Mouse (Mus musculus) E14TG2a.4 (cell line): ENCODE measurements around the gene Trappc11.
"Not testable (repeated sequence)": the region's sequence is repeated elsewhere in the genome, so short reads cannot be mapped to it uniquely, and the experiment has no call there.

Source experiments
- H3K27me3 ChIP-seq: 2 replicates; pipeline ENCODE4 v1.6.1; 2014; ENCODE audit warnings: low read length, control low read depth; ENCODE audit not compliant: insufficient read depth
- H3K36me3 ChIP-seq: 2 replicates; pipeline ENCODE4 v1.6.1; 2014; ENCODE audit warnings: low read length, control low read depth; ENCODE audit not compliant: insufficient read depth
- H3K4me1 ChIP-seq: replicated peaks from 2 replicates; pipeline ENCODE4 v1.6.1; 2014; ENCODE audit warnings: low read depth, low read length, control low read depth
- H3K4me3 ChIP-seq: replicated peaks from 2 replicates; pipeline ENCODE4 v1.5.1; 2014; ENCODE audit warnings: mild to moderate bottlenecking, low read length
- H3K9me3 ChIP-seq: 2 replicates; pipeline ENCODE4 v1.6.1; 2014; ENCODE audit warnings: low read length, control low read depth
- CTCF ChIP-seq: conservative IDR thresholded peaks from 2 replicates; pipeline ENCODE4 v1.5.1; 2014; ENCODE audit warnings: low read length
- NANOG ChIP-seq: IDR thresholded peaks from 2 replicates; pipeline ENCODE4 v1.6.1; 2014; ENCODE audit warnings: borderline replicate concordance, low read length, mixed read lengths
- POU5F1 ChIP-seq: IDR thresholded peaks from 2 replicates; pipeline ENCODE4 v1.6.1; 2014; ENCODE audit warnings: low read length, borderline replicate concordance

Gene Trappc11

GRCm38 (mm10) chr8:47461650-47462049 lies 71.6 kb downstream of the Trappc11 start:
- H3K4me3 ChIP-seq = no peak overlapping the region
- TF ChIP-seq POU5F1 (no peak), CTCF (no peak), NANOG (no peak)
- peaks cover 42% of the 10 kb centered on the region for H3K9me3 ChIP-seq
- no peaks in the 10 kb centered on the region for H3K36me3 ChIP-seq
- H3K27me3 ChIP-seq = no peaks in the 10 kb centered on the region
- H3K4me1 ChIP-seq = peaks cover 6% of the 10 kb centered on the region; the same call in 1 of the 2 replicates

GRCm38 (mm10) chr8:47459216-47459749 lies 74.0 kb downstream of the Trappc11 start:
- H3K9me3 ChIP-seq = peaks cover 66% of the 10 kb centered on the region
- H3K27me3 ChIP-seq = no peaks in the 10 kb centered on the region
- no peaks in the 10 kb centered on the region for H3K36me3 ChIP-seq
- H3K4me3 ChIP-seq = no peak overlapping the region
- peaks cover 6% of the 10 kb centered on the region; the same call in 1 of the 2 replicates for H3K4me1 ChIP-seq
- no peak for TF ChIP-seq NANOG
- no peak for TF ChIP-seq POU5F1
- no peak for TF ChIP-seq CTCF

- H3K4me1 ChIP-seq = peaks cover 6% of the 10 kb centered on the region; the same call in 1 of the 2 replicates
- H3K4me3 ChIP-seq = no peak overlapping the region
- no peaks in the 10 kb centered on the region for H3K36me3 ChIP-seq
- TF ChIP-seq CTCF (no peak), NANOG (no peak), POU5F1 (no peak)
- H3K27me3 ChIP-seq = no peaks in the 10 kb centered on the region
- peaks cover 66% of the 10 kb centered on the region for H3K9me3 ChIP-seq
These were observed 74.7 kb downstream of the Trappc11 start for GRCm38 (mm10) chr8:47458591-47458990.

GRCm38 (mm10) chr8:47449211-47449610 lies 84.1 kb downstream of the Trappc11 start:
- not testable (repeated sequence) for H3K4me1 ChIP-seq, H3K4me3 ChIP-seq, H3K36me3 ChIP-seq, H3K27me3 ChIP-seq
- H3K9me3 ChIP-seq = peaks cover 72% of the 10 kb centered on the region

- TF ChIP-seq NANOG (no peak), CTCF (no peak), POU5F1 (no peak)
- no peaks in the 10 kb centered on the region; the same call in 1 of the 2 replicates for H3K36me3 ChIP-seq
- no peaks in the 10 kb centered on the region for H3K4me1 ChIP-seq
- peaks cover 65% of the 10 kb centered on the region for H3K9me3 ChIP-seq
- H3K4me3 ChIP-seq = no peak within 1 kb of the TSS
- H3K27me3 ChIP-seq = no peaks in the 10 kb centered on the region
These were observed 86.8 kb downstream of the Trappc11 start, which contains the start of gene Stox2 for GRCm38 (mm10) chr8:47446312-47447046. Gene Stox2 (minus strand): TSS chr8:47446362.
